Mouse (Mus musculus) olfactory bulb, adult 2 months (tissue): ENCODE measurements around the gene Rhbg.

Experiments used
- CTCF ChIP-seq: fragments of 200-500 bp; IDR thresholded peaks from 2 replicates; pipeline ENCODE4 v1.5.1; 2012; ENCODE audit warnings: low read depth, mild to moderate bottlenecking, low read length, moderate library complexity; ENCODE audit not compliant: insufficient read depth
- POLR2A ChIP-seq: fragments of 200-500 bp; IDR thresholded peaks from 2 replicates; pipeline ENCODE4 v1.6.1; 2012; ENCODE audit warnings: mild to moderate bottlenecking, low read depth, low read length, moderate library complexity; ENCODE audit not compliant: insufficient read depth

GRCm38 (mm10) chr3:88296110-88296560 lies 41.6 kb upstream of the Rhbg start:
- TF ChIP-seq CTCF (no peak), POLR2A (no peak)
